Mouse (Mus musculus): ENCODE measurements around the gene Kcnk2. TPM values are rescaled to one million over a fixed set of nuclear protein-coding genes. Genes with fewer than 3 reads are reported as not detected.
"Not testable (repeated sequence)": the region's sequence is repeated elsewhere in the genome, so short reads cannot be mapped to it uniquely, and the experiment has no call there.

Gene Kcnk2
- polyA plus RNA-seq, 1 experiment from 2014 or later: 3.0 TPM

- no peaks in the 10 kb centered on the region for H3K27me3 ChIP-seq (replicated peaks)
- H3K4me2 ChIP-seq: no peak overlapping the region
- no peaks in the 10 kb centered on the region for H3K4me1 ChIP-seq
- no peak overlapping the region for H3K9ac ChIP-seq
- H3K27ac ChIP-seq: no peak overlapping the region
- ATAC-seq (ENCODE audit: insufficient read depth, low FRiP score, low read depth): no peak
- no peaks in the 10 kb centered on the region for H3K9me3 ChIP-seq
- WGBS: 62% methylated on average over 3 of the region's 3 CpGs
- no peaks in the 10 kb centered on the region for H3K36me3 ChIP-seq
- H3K4me3 ChIP-seq (replicated peaks): no peak overlapping the region
Observed at GRCm38 (mm10) chr1:189253207-189253606, 148.9 kb downstream of the Kcnk2 start.

GRCm38 (mm10) chr1:189243206-189243605 lies 158.9 kb downstream of the Kcnk2 start:
- H3K9ac ChIP-seq; H3K4me1 ChIP-seq; ATAC-seq (ENCODE audit: insufficient read depth, low FRiP score, low read depth); H3K4me3 ChIP-seq (replicated peaks); H3K27ac ChIP-seq; H3K9me3 ChIP-seq; H3K27me3 ChIP-seq (replicated peaks); H3K4me2 ChIP-seq; H3K36me3 ChIP-seq: not testable (repeated sequence)
- 80% methylated on average over 2 of the region's 2 CpGs for WGBS

- Histone ChIP-seq H3K27me3 (replicated peaks) (no peaks in the 10 kb centered on the region), H3K4me2 (no peak overlapping the region), H3K9ac (no peak overlapping the region), H3K27ac (no peak overlapping the region), H3K4me3 (replicated peaks) (no peak overlapping the region), H3K4me1 (no peaks in the 10 kb centered on the region), H3K36me3 (no peaks in the 10 kb centered on the region), H3K9me3 (no peaks in the 10 kb centered on the region)
- ATAC-seq (ENCODE audit: insufficient read depth, low FRiP score, low read depth): no peak
- WGBS: 66% methylated on average over 5 of the region's 5 CpGs
Observed at GRCm38 (mm10) chr1:189235261-189235660, 166.8 kb downstream of the Kcnk2 start.

GRCm38 (mm10) chr1:189232829-189233228 lies 169.2 kb downstream of the Kcnk2 start:
- Histone ChIP-seq H3K27me3 (replicated peaks) (no peaks in the 10 kb centered on the region), H3K36me3 (no peaks in the 10 kb centered on the region), H3K9ac (no peak overlapping the region), H3K4me2 (no peak overlapping the region), H3K9me3 (no peaks in the 10 kb centered on the region), H3K4me3 (replicated peaks) (no peak overlapping the region), H3K27ac (no peak overlapping the region), H3K4me1 (no peaks in the 10 kb centered on the region)
- WGBS: 66% methylated on average over 6 of the region's 6 CpGs
- ATAC-seq (ENCODE audit: insufficient read depth, low FRiP score, low read depth): no peak

GRCm38 (mm10) chr1:189228222-189229084 lies 173.6 kb downstream of the Kcnk2 start:
- Histone ChIP-seq H3K27ac (no peak overlapping the region), H3K9me3 (no peaks in the 10 kb centered on the region), H3K4me3 (replicated peaks) (no peak overlapping the region), H3K9ac (no peak overlapping the region), H3K36me3 (no peaks in the 10 kb centered on the region), H3K27me3 (replicated peaks) (no peaks in the 10 kb centered on the region), H3K4me1 (no peaks in the 10 kb centered on the region), H3K4me2 (no peak overlapping the region)
- ATAC-seq (ENCODE audit: insufficient read depth, low FRiP score, low read depth): no peak
- 67% methylated on average over 19 of the region's 19 CpGs for WGBS

- Histone ChIP-seq H3K4me2 (no peak overlapping the region), H3K4me1 (no peaks in the 10 kb centered on the region), H3K4me3 (replicated peaks) (no peak overlapping the region), H3K27ac (no peak overlapping the region), H3K36me3 (no peaks in the 10 kb centered on the region), H3K27me3 (replicated peaks) (no peaks in the 10 kb centered on the region), H3K9me3 (no peaks in the 10 kb centered on the region), H3K9ac (no peak overlapping the region)
- no peak for ATAC-seq (ENCODE audit: insufficient read depth, low FRiP score, low read depth)
- 64% methylated on average over 4 of the region's 4 CpGs for WGBS
Observed at GRCm38 (mm10) chr1:189227479-189227878, 174.6 kb downstream of the Kcnk2 start.

GRCm38 (mm10) chr1:189219051-189219450 lies 183.0 kb downstream of the Kcnk2 start:
- Histone ChIP-seq H3K9me3 (no peaks in the 10 kb centered on the region), H3K27ac (no peak overlapping the region), H3K4me1 (no peaks in the 10 kb centered on the region), H3K4me2 (no peak overlapping the region), H3K4me3 (replicated peaks) (no peak overlapping the region), H3K27me3 (replicated peaks) (no peaks in the 10 kb centered on the region), H3K9ac (no peak overlapping the region), H3K36me3 (no peaks in the 10 kb centered on the region)
- 61% methylated on average over 10 of the region's 10 CpGs for whole genome bisulfite sequencing
- no peak for ATAC-seq (ENCODE audit: insufficient read depth, low FRiP score, low read depth)

GRCm38 (mm10) chr1:189217751-189218564 lies 184.1 kb downstream of the Kcnk2 start:
- Histone ChIP-seq H3K36me3 (no peaks in the 10 kb centered on the region), H3K4me2 (no peak overlapping the region), H3K4me1 (no peaks in the 10 kb centered on the region), H3K4me3 (replicated peaks) (no peak overlapping the region), H3K27me3 (replicated peaks) (no peaks in the 10 kb centered on the region), H3K9me3 (no peaks in the 10 kb centered on the region), H3K27ac (no peak overlapping the region), H3K9ac (no peak overlapping the region)
- no peak for ATAC-seq (ENCODE audit: insufficient read depth, low FRiP score, low read depth)
- 86% methylated on average over 11 of the region's 11 CpGs for WGBS

GRCm38 (mm10) chr1:189215131-189215530 lies 186.9 kb downstream of the Kcnk2 start:
- no peaks in the 10 kb centered on the region for H3K4me1 ChIP-seq
- no peak overlapping the region for H3K27ac ChIP-seq
- no peaks in the 10 kb centered on the region for H3K27me3 ChIP-seq (replicated peaks)
- ATAC-seq (ENCODE audit: insufficient read depth, low FRiP score, low read depth): no peak
- no peaks in the 10 kb centered on the region for H3K9me3 ChIP-seq
- 62% methylated on average over 9 of the region's 9 CpGs for WGBS
- no peak overlapping the region for H3K4me2 ChIP-seq
- no peak overlapping the region for H3K4me3 ChIP-seq (replicated peaks)
- no peaks in the 10 kb centered on the region for H3K36me3 ChIP-seq
- no peak overlapping the region for H3K9ac ChIP-seq

- Histone ChIP-seq H3K4me3 (replicated peaks) (no peak overlapping the region), H3K4me1 (no peaks in the 10 kb centered on the region), H3K9ac (no peak overlapping the region), H3K27me3 (replicated peaks) (no peaks in the 10 kb centered on the region), H3K36me3 (no peaks in the 10 kb centered on the region), H3K9me3 (no peaks in the 10 kb centered on the region), H3K4me2 (no peak overlapping the region), H3K27ac (no peak overlapping the region)
- 76% methylated on average over 3 of the region's 3 CpGs for WGBS
- no peak for ATAC-seq (ENCODE audit: insufficient read depth, low FRiP score, low read depth)
Observed at GRCm38 (mm10) chr1:189214477-189214876, 187.6 kb downstream of the Kcnk2 start.

- no peak overlapping the region for H3K27ac ChIP-seq
- H3K36me3 ChIP-seq: no peaks in the 10 kb centered on the region
- H3K4me2 ChIP-seq: no peak overlapping the region
- H3K27me3 ChIP-seq (replicated peaks): no peaks in the 10 kb centered on the region
- H3K4me3 ChIP-seq (replicated peaks): no peak overlapping the region
- 89% methylated on average over 17 of the region's 17 CpGs for WGBS
- no peak for ATAC-seq (ENCODE audit: insufficient read depth, low FRiP score, low read depth)
- no peaks in the 10 kb centered on the region for H3K4me1 ChIP-seq
- H3K9me3 ChIP-seq: no peaks in the 10 kb centered on the region
- H3K9ac ChIP-seq: no peak overlapping the region
Observed at GRCm38 (mm10) chr1:189209715-189210108, 192.4 kb downstream of the Kcnk2 start.

GRCm38 (mm10) chr1:189209029-189209714 lies 192.9 kb downstream of the Kcnk2 start:
- Histone ChIP-seq H3K4me1 (no peaks in the 10 kb centered on the region), H3K36me3 (no peaks in the 10 kb centered on the region), H3K27me3 (replicated peaks) (no peaks in the 10 kb centered on the region), H3K4me3 (replicated peaks) (no peak overlapping the region), H3K9me3 (no peaks in the 10 kb centered on the region), H3K4me2 (no peak overlapping the region), H3K27ac (no peak overlapping the region), H3K9ac (no peak overlapping the region)
- ATAC-seq (ENCODE audit: insufficient read depth, low FRiP score, low read depth): peak; percentile 20; the same call in 1 of the 2 replicates
- WGBS: 77% methylated on average over 12 of the region's 12 CpGs
